Mouse (Mus musculus) ZHBTc4 (cell line): Measurements from ENCODE around the gene Sae1.
A peak's percentile ranks its signal among the peaks of the same experiment; 100 is the strongest.
"Not testable (repeated sequence)": the region's sequence is repeated elsewhere in the genome, so short reads cannot be mapped to it uniquely, and the experiment has no call there.

Experiments used
- DNase-seq: peaks from one replicate; pipeline ENCODE4 v3.0.0-alpha.2; 2011; ENCODE audit warnings: low read depth, low spot score

Gene Sae1

DNA sequence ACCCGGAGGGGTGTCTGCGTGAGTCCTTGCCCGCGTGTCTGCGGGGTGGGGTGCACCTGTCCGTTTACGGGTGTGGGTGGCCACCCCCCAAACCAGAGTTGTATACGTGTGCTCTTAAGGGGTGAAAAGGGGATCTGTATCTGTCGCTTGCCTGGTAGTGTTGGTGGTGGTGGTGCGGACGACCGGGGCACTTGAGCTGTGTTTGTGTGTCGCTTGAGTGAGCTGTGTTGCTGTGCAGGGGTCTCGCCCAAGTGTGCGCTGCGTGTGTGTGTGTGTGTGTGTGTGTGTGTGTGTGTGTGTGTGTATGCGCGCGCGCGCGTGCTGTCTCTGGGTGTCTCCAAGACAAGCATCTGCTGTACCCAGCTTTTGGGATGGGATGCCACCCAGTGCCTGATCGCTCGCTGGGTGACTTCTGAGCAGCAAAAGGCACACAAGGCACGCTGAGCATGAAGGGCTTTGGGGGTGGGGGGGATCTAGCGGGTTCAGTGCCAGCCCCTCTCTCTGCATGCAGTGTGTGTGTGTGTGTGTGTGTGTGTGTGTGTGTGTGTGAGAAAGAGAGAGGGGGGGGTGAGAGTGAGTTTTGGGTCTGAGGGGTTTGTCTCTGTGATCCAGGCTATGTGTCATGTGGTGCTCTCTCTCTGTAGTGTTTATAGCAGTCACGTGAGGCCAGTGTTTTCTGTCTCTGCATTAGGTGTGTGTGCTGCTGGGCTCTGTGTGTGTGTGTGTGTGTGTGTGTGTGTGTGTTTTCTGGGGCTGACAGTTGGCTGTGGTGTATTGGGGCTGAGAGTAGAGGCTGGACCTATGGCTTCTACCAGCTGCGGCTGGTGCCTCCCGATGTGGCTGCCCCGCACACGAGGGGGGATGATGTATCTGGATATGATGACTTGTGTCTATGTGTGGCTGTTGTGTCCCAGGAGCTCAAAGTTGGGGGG lies 76.8 kb downstream of the Sae1 start:
- peak; percentile 46 for DNase-seq

DNA sequence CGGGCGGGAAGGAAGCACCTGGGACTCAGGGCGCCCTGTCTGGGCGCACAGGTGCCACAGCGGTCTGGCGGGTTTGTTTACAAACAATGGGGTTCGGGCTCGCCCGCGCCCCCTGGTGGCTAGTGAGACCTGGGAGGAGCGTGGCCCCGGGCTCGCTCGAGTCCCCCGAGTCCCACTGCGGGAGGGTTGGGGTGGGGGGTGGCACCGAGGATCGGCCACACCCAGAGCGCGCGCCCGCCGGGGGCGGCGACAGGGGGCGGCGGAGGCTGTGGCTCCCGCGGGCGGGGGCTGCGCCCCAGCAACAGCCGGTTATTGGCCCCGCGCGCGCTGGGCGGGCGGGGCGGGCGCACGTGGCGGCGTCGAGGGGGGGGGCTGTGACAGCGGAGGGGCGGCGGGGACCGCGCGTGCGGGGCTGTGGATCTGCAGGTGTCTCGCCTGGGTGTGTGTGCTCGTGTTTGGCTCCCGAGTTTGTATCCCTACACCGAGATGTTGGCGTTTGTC lies 77.5 kb downstream of the Sae1 start:
- peak; percentile 92 for DNase-seq

GRCm38 (mm10) chr7:16309318-16310019 lies 78.1 kb downstream of the Sae1 start:
- DNase-seq, result peak; percentile 94

DNA sequence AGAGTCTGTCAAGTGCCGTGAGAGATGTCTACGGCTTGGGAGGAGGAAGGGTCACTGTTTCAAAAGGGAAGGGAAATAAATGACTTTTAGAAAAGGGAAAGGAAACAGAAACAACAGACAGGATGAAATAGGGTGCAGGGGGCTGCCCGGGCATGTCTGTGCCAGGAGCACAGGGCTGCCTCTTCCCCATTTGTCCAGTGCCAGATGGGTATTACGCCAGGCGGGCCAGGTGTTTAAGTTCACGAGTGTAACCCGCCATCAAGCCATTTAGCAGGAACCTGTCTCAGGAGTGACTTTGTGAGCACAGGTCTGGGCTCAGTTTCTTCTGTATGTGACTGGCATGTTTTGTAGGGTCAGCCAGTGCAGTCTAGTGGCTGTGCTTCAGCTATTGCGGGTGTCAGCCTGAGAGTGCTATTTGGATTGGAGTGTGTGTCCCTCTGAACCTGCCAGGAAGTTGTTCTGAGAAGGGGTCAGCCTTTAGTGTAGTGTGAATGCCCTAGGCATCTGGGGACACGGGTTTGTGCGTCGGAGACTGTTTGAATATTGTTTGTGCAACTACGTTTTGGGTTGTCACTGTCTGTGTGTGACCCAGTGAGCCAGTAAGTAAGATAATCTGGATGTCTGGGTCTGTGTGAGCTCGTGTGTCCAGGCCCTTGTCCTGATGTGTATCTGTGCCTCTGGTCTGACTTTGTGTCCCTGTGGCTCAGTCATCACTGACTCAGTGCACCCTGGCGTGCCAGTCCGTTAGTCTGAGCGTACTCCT lies 78.9 kb downstream of the Sae1 start:
- DNase-seq, result peak; percentile 71

DNA sequence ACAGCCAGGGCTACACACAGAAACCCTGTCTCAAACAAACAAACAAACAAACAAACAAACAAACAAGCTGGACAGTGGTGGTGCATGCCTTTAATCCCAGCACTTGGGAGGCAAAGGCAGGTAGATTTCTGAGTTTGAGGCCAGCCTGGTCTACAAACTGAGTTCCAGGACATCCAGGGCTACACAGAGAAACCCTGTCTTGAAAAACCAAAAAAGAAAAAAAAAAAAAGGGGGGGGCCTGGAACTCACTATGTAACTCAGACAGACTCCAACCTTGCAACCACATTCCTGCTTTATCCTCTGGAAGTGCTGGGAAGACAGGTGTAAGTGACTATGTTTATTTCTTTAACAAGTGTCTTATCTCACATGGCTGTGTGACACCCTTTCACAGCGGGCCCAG lies 79.5 kb downstream of the Sae1 start, which contains the start of gene Bbc3:
Bbc3 (plus strand) TSS at position 301 of the 400 bp plus-strand sequence.
- DNase-seq, result not testable (repeated sequence)

- not testable (repeated sequence) for DNase-seq
Measured at GRCm38 (mm10) chr7:16307141-16307540, 80.5 kb downstream of the Sae1 start.

DNA sequence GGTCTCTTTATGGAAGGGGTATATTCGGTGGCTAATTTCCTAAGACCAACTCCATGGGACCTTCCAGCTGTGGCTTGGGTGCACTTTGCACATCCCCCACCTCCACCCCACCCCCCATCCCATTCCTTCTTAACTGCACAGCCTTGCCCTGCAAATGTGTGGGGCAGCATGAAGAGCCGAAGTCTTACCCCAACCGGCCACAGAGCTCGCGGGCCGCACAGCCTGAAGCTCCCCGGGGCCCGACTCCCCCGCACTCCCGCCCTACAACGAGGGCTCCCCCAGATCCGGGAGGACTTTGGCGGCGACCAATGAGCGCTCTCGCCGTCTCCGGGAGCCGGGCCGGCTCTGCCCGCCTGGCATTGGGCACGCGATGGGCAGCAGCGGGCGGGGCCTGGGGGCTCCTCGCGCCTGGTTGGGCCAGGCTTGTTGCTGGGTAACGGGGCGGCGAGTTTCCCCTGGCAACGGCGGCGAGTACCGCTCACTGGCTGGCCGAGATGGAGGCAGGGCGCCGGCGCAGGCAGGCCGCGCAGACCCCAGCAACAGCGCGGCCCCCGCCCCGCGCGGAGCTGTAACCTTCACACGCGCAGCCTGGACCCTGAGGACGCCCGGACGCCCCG lies 88.1 kb downstream of the Sae1 start:
- peak; percentile 64 for DNase-seq

- no peak for DNase-seq
Measured at GRCm38 (mm10) chr7:16298927-16299326, 88.7 kb downstream of the Sae1 start.

GRCm38 (mm10) chr7:16297616-16298015 lies 90.0 kb downstream of the Sae1 start:
- no peak for DNase-seq

GRCm38 (mm10) chr7:16296766-16297390 lies 90.7 kb downstream of the Sae1 start:
- DNase-seq, result peak; percentile 95

GRCm38 (mm10) chr7:16296146-16296545 lies 91.5 kb downstream of the Sae1 start:
- DNase-seq, result no peak

DNA sequence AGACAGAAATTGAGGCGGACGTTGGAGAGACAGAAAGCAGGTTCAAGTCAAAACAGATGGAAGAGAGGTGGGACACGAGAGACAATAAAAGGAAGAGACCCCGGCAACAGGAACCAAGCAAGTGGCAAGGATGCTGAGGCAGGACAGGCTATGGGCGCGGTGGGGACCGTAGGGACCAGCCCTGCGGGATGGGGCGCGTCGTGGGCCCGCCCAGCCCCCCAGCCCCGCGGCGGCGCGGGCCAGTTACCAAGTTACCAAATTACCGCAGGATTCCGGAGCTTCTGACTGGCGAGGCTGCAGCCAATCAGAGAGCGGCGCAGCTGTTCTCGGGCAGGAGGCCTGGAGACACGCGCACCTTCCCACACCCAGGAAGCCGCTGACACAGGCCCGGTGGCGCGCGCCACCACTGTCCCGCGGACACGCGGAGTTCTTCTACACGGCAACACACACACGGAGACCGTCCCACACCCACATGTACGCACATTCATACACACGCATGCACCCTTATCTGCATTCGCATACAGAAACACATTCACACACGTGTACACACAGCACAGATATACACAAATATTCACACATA lies 92.2 kb downstream of the Sae1 start:
- DNase-seq, result peak; percentile 86

GRCm38 (mm10) chr7:16294837-16295236 lies 92.8 kb downstream of the Sae1 start:
- peak; percentile 94 for DNase-seq

DNA sequence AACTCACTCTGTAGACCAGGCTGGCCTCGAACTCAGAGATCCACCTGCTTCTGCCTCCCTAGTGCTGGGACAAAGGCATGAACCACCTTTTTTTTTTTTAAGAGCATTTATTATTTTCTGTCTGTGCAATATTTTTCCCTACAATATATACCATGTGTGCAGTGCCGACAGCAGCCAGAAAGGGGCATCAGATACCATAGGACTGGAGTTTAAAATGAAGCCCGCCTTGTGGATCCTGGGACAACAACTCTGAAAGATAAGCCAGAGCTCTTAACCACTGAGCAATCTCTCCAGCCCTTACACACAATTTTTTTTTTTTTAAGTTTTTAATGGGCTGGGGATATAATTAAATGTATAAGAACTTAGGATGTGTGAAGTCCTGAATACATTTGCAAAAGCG lies 93.3 kb downstream of the Sae1 start:
- DNase-seq, result no peak

DNA sequence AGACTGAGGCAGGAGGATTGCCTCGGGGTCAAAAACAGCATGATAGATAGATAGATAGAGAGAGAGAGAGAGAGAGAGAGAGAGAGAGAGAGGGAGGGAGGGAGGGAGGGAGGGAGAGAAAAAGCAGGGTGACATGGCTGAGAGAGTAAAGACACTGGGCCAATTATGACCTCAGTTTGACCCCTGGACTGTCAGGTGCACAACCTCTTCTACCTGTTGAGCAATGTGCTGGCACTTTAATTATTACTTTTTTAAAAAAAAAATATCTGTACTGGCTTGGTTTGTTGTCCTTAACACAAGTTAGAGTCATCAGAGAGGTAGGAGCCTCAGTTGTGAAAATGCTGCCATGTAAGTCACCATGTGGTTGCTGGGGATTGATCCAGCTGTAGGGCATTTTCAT lies 99.8 kb downstream of the Sae1 start:
- no peak for DNase-seq

DNA sequence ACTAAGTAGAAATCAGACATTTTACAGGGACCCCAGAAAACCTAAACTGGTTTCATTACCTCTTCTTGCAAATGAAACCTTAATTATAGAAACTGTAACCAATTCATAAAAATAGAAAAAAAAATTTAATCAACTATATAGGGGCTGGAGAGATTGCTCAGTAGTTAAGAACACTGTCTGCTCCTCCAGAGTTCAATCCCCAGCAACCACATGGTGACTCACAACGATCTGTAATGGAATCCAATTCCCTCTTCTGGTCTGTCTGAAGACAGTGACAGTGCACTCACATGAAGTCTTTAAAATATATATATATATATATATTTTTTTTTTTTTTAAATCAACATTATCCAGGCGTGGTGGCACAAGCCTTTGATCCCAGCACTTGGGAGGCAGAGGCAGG lies 100.6 kb downstream of the Sae1 start:
- DNase-seq, result no peak

- peak; percentile 99 for DNase-seq
Measured at GRCm38 (mm10) chr7:16286026-16286961, 101.3 kb downstream of the Sae1 start, which contains the start of gene Ccdc9. Gene Ccdc9, minus strand, starts transcription at chr7:16286795.

DNA sequence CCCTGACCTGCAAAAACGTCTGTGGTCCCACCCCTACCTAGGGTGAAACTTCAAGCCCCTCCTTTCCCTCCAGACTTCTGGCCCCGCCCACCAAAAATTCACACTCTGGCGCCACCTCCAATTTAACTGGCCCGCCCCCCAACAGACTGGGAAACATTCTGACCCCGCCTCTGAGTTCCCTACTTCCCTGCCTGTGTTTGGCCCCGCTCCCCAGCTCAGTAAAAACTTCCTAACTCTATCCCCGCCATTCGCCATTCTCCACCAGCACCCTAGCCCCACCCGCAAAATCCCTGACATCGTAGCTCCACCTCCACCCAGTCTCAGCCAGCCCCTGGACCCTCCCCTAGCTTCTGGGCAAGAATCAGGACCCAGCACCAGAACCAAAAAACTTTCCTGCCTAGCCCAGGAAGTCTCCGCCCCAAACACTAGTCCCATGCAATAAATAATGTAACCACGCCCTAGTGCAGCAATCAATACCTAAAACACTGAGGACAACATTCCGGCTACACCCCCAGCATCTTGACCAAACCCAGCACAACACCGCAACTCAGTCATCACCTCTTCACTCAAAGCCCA lies 102.1 kb downstream of the Sae1 start:
- DNase-seq, result peak; percentile 92

GRCm38 (mm10) chr7:16284904-16285303 lies 102.7 kb downstream of the Sae1 start:
- DNase-seq, result no peak
